Mouse (Mus musculus): ENCODE data around the gene Atcay.
A peak's percentile ranks its signal among the peaks of the same experiment; 100 is the strongest.
"Not testable (repeated sequence)": the region's sequence is repeated elsewhere in the genome, so short reads cannot be mapped to it uniquely, and the experiment has no call there.

Atcay gene

GRCm38 (mm10) chr10:81179451-81180342 is 50.9 kb downstream of the Atcay start:
- DNase-seq (ENCODE audit: low spot score), result no peak

- DNase-seq (ENCODE audit: low spot score), result no peak
Observed at GRCm38 (mm10) chr10:81178927-81179326, 51.7 kb downstream of the Atcay start.

DNA sequence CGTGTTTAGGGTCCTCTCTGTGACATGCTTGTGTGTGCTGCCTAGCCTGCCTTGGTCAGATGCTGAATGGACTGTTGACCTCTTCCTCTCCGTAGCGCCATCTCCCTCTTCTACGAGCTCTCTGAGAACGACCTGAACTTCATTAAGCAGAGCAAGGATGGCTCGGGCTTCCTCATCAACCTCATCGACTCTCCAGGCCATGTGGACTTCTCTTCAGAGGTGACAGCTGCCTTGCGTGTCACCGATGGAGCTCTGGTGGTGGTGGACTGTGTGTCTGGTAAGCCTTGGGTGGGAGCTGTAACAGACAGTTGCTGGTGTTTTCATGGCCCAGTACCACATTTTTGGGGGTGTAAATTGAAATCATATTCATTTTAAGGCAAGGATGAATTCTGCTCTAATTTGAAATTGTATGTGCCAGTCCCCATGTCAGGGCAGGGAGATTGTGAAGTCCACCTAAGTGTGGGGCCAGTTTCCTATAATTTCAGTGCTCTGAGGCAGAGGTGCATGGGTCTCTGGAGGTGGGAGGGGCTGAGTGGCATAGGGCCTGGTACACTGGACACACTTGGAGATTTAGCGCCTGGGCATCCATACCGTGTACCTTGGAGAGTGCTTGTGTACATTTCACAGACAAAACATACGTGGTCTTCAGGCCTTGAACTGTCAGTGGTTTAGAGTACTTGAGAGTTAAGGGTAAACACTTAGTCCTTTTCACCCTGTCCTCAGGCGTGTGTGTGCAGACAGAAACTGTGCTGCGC is 52.5 kb downstream of the Atcay start:
- no peak for DNase-seq (ENCODE audit: low spot score)

GRCm38 (mm10) chr10:81177491-81177925 is 53.1 kb downstream of the Atcay start:
- no peak for DNase-seq (ENCODE audit: low spot score)

DNA sequence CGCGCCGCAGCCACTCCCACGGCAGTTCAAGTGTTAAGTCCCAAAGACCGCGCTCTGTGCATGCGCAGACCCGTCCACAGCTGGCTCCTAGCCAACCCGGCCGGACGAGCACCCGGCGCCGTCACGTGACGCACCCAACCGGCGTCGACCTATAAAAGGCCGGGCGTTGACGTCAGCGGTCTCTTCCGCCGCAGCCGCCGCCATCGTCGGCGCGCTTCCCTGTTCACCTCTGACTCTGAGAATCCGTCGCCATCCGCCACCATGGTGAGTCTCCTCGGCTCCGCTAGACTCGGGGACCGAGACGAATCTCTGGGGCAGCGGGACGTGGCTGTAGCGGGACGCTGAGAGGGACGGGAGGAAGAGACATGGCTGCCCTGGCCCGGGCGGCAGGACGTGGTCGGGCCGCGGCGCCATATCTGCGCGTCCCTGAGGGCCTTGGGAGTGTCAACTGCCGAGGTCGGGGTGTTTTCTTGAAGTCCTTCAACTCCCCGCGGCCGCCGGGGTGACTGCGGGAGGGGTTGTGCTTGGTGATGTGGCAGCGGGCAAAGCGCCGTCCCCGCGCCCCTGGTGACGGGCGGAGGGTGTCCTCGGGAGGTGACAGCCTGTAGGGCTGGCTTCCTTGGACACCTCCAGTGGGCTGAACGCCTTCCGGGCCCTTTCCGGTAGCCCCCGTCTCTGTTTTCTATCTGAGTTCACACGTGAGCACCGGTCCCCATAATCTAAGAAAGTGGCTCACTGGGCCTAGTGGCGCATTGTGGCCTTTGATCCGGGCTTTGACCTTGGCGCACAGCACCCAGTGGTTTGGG is 54.0 kb downstream of the Atcay start, which contains the start of gene Eef2:
Eef2 (plus strand) TSS at position 166 of the 806 bp plus-strand sequence.
- DNase-seq (ENCODE audit: low spot score), result peak; percentile 99

DNA sequence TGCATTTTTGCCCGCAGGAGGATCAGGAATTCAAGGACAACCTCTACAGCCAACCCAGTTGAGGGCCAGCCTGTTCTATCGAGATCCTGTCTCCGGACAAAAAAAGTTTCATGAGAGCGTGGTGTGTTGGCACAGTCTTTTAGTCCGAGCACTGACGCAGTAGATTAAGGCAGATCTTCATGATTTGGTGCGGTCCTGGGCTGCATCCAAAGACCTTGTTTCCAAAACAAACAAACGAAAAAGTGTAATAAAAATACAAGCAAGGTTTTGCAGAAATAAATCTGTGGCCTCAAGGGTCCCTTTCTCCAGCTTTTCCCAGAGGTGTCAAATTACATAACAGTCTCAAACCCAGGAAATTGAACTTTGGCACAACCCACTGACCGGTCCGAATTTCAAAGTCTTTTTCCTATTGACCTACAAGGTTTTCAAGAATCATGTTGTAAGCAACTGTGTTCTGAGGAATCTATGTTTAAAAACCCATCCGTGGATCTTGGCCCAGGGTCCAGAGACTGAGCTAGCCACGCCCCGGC is 54.6 kb downstream of the Atcay start:
- no peak for DNase-seq (ENCODE audit: low spot score)

DNA sequence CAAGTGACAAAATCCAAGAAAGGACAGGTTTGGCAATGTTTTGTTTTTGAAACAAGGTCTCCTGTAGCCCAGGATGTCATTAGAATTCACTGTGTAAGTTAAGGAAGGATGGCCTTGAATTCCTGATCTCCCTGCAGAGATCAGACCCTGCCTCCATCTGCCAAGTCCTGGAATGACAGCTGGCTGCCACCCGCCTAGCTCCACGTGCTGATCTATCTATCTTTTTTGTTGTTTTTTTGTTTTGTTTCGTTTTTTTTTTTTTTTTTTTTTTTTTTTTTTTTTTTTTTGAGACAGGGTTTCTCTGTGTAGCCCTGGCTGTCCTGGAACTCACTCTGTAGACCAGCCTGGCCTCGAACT is 55.3 kb downstream of the Atcay start:
- not testable (repeated sequence) for DNase-seq (ENCODE audit: low spot score)

GRCm38 (mm10) chr10:81174617-81175344 is 55.9 kb downstream of the Atcay start:
- peak; percentile 86 for DNase-seq (ENCODE audit: low spot score)

DNA sequence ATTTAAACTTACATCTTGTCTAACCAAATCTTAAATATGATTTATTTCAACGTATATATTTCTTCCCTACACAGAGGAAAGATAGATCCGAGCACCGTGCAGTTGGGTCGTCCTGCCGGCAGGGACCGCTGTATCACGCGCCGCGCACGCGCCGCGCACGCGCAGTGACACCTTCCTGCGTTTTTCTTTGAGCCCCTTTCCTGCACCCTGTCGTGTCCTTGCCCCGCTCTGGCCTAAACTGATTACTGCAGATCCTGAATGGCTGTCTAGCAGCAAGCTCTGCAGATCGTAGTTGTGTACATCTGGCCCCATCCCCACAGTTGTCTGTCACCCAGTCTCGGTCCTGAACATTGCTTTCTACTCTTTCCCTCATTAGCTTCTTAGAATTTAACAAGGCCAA is 57.5 kb downstream of the Atcay start:
- DNase-seq (ENCODE audit: low spot score), result peak; percentile 75

GRCm38 (mm10) chr10:81169411-81169900 is 61.2 kb downstream of the Atcay start:
- DNase-seq (ENCODE audit: low spot score), result not testable (repeated sequence)

DNA sequence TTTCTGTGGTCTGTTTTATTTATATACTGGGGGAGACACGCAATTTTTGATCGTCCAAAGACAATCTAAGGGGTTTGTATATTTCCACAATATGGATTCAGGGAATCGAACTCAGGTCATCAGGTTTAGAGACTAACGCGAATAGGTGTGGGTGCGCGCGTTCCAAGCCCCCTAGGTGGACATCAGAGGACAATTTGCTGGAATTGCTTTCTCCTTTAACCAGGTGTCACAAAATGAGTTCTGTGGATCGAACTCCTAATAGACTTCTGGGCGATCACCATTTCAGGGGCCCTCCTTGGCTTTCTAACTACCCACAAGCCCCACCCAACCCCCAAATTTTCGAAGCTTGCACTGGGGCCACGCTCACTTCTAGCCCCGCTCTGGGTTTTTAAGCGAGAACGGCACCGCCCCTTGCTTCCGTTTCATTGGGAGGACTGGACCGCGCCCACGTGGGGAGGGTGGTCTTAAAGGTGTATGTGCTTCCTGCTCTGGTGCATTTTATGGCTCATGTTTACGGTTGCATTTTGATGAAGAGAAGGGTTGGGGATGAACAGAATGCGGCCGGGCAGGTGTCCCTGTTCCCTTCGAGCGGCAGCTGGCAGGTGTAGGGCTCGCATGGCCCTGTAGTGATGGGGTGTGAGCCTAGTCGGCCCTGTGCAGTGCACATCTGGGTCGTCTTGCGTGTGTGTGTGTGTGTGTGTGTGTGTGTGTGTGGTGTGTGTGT is 62.0 kb downstream of the Atcay start:
- DNase-seq (ENCODE audit: low spot score), result peak; percentile 65

DNA sequence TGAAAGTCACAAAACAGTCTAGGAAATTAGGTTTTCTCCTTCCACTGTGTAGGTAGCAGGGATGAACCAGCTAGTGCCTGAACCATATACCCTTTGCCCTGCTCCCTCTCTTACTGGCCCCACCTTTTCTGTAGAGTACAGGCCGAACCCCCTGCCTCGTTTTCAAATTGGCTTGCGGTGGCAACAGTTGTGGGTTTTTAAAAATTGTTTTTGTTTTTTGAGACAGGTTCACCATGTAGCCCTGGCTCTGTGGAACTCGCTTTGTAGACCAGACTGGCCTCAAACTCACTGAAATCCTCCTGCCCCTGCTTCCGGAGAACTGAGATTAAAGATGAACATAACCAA is 62.6 kb downstream of the Atcay start:
- DNase-seq (ENCODE audit: low spot score), result no peak

DNA sequence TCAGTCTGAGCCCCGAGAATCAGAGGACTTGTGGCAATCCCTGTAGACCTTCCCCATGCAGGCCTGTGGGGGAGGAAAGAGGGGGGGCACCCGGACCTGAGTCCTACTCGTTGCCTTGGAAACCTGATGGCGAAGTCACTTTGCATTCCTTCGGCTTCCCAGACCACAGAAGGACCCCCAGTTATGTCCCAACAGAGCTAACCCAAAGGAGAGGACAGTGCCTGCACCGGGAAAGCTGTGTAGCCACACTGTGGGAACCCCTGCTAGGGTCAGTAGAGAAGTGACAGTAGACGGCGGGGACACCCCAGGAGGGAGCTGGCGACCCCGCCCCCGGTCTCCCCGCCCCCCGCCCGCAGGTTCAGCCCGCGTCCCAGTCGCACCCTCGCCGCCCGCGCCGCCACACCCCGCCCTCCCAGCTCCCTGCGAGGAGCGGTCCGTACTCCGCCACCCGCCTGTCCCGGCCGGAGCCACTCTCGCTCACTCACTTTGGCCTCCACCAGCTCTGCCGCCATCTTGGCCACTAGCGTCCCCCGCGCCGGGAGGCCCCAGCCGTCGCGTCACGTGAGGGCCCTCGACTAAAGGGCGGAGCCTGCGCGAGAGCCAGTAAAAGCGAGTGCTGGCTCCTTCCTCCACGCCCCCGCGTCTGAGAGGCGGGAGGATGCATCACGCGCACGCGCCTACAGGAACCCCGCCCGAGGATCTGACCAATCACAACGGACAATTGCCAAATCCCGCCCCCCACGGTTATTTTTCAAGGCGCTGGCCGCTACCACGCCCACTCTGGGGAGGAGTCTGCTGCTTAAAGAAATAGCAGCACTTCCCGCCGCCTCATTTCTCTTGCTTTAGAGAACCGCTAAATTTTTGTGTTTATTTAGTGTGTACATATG is 63.2 kb downstream of the Atcay start, which contains the start of gene Pias4:
Pias4 (minus strand) TSS at position 724 of the 887 bp plus-strand sequence.
- DNase-seq (ENCODE audit: low spot score), result peak; percentile 99

- no peak for DNase-seq (ENCODE audit: low spot score)
Observed at GRCm38 (mm10) chr10:81165118-81165517, 65.5 kb downstream of the Atcay start.

GRCm38 (mm10) chr10:81162318-81162652 is 68.3 kb downstream of the Atcay start:
- DNase-seq (ENCODE audit: low spot score), result no peak

GRCm38 (mm10) chr10:81161602-81162317 is 68.9 kb downstream of the Atcay start:
- no peak for DNase-seq (ENCODE audit: low spot score)

DNA sequence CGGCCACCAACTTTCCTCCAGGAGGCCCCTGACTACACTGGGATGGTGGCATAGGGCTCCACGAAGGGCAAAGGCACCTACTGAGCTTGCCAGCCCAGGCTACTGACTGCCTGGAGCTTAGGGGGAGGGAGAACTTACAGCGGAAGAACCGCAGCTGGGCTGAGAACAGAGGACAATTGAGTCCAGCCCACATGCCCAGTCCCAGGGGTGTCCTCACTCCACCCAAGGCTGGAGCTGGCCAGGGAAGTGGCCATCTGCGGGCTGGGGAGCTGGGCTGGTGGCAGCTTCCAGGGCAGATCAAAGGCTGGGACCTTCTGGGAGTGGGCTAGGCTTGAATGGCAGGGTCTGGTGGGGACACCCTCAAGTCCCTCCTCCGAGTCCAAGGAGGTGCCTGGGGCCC is 75.9 kb downstream of the Atcay start:
- DNase-seq (ENCODE audit: low spot score), result no peak

Data from ovary, postnatal 14 days (tissue).